Mouse (Mus musculus) kidney, postnatal 0 days (tissue): ENCODE measurements around the gene Cdsn. TPM values are rescaled to one million over a fixed set of nuclear protein-coding genes. Genes with fewer than 3 reads are reported as not detected.

Source experiments
- ATAC-seq: fragments of 200-750 bp; cut with Nextera tagmentation; replicated peaks from 2 replicates; pipeline ENCODE4 v1.8.0; 2017; ENCODE audit warnings: low read depth, moderate number of reproducible peaks, moderate TSS enrichment, moderate library complexity; ENCODE audit not compliant: low FRiP score
- DNase-seq: peaks from one replicate; pipeline ENCODE4 v3.0.0-alpha.2; 2016; ENCODE audit warnings: low spot score
- H3K27ac ChIP-seq: fragments of 300-500 bp; sonication (generic); 2 replicates; pipeline ENCODE4 v1.5.1; 2014; ENCODE audit warnings: mild to moderate bottlenecking
- H3K27me3 ChIP-seq: fragments of 300-500 bp; sonication (generic); 2 replicates; pipeline ENCODE4 v1.6.1; 2014; ENCODE audit warnings: low read length, mixed read lengths; ENCODE audit not compliant: insufficient read depth
- H3K36me3 ChIP-seq: fragments of 300-500 bp; sonication (generic); 2 replicates; pipeline ENCODE4 v1.6.1; 2014; ENCODE audit warnings: low read length, mixed read lengths; ENCODE audit not compliant: insufficient read depth
- H3K4me1 ChIP-seq: fragments of 300-500 bp; sonication (generic); replicated peaks from 2 replicates; pipeline ENCODE4 v1.6.1; 2014; ENCODE audit warnings: antibody characterized with exemption, low read length, mixed read lengths; ENCODE audit not compliant: insufficient read depth
- H3K4me2 ChIP-seq: fragments of 300-500 bp; sonication (generic); 2 replicates; pipeline ENCODE4 v1.6.1; 2014; ENCODE audit warnings: mild to moderate bottlenecking, low read length, moderate library complexity, mixed read lengths
- H3K4me3 ChIP-seq: fragments of 300-500 bp; sonication (generic); replicated peaks from 2 replicates; pipeline ENCODE4 v1.5.1; 2014; ENCODE audit warnings: low read depth, low read length
- H3K9ac ChIP-seq: fragments of 300-500 bp; sonication (generic); 2 replicates; pipeline ENCODE4 v1.6.1; 2014; ENCODE audit warnings: low read depth, low read length
- H3K9me3 ChIP-seq: fragments of 300-500 bp; sonication (generic); replicated peaks from 2 replicates; pipeline ENCODE4 v1.6.1; 2016; ENCODE audit warnings: low read length, inconsistent platforms, mixed read lengths
- CTCF ChIP-seq: IDR thresholded peaks from 2 replicates; pipeline ENCODE4 v1.5.1; 2016; ENCODE audit warnings: antibody characterized with exemption, low read depth, mild to moderate bottlenecking, moderate library complexity
- WGBS: fragments of 180-500 bp; shearing (Covaris S2); extraction: QIAGEN DNeasy Blood & Tissue Kit; methylation state at CpG from one replicate; pipeline ENCODE4 v1.1.7; 2014; 5-methylcytosine and 5-hydroxymethylcytosine counted together
- polyA plus RNA-seq: library from polyadenylated mRNA; unstranded; fragments of >200 nt; fragmentation: Nextera tagmentation; extraction: Ambion mirVana; gene quantifications from 2 replicates; pipeline ENCODE4 v1.2.1, GENCODE M21; 2015

Gene Cdsn
- polyA plus RNA-seq, 1 experiment from 2014 or later, result 0.18 TPM

DNA sequence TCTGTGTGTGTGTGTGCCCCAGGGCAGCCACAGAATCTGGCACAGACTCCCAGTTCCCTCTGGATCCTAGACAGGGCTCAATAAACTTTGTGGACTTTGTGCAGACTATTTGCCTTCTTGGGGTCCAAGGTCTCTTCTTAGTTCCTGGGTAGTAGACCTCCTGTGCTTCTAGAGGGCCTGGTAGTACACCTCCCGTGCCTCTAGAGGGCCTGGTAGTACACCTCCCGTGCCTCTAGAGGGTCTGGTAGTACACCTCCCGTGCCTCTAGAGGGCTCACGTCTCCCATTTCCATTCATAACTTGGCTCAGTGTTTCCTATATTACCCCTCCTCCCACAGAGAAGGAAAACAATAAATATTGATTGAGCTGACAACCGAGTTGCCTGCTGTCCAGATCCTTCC, 4.9 kb downstream of the Cdsn start:
- Histone ChIP-seq H3K9ac (no peak overlapping the region), H3K4me2 (no peak overlapping the region), H3K4me3 (no peak overlapping the region), H3K36me3 (no peaks in the 10 kb centered on the region), H3K27ac (no peak overlapping the region), H3K9me3 (no peaks in the 10 kb centered on the region), H3K27me3 (no peaks in the 10 kb centered on the region), H3K4me1 (no peaks in the 10 kb centered on the region)
- TF ChIP-seq CTCF, result peak; percentile 87
- ATAC-seq (no peak; the same call in 1 of the 2 replicates), DNase-seq (peak; percentile 83)
- 30% methylated on average over 5 of the region's 5 CpGs for WGBS

DNA sequence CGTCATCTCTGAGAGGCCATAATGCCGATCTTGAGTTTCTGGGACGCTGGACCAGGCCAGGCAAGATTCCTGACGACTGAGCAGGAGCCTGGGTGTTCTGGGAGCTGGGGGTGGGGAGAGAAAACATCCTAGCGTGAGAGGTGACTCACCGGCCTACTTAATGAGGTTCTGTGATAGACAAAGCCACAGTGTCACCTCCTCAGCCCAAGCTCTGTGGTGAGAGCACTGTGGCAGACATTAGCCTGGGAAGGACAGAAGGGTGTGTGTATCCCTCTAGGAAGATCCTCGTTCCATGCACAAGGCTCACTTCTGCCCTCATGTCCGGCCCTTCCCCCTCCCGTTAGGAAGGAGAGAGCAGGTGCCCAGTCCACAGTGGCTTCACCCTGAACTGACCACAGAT, 5.4 kb downstream of the Cdsn start:
- Histone ChIP-seq H3K4me3 (no peak overlapping the region), H3K27ac (no peak overlapping the region), H3K9me3 (no peaks in the 10 kb centered on the region), H3K27me3 (no peaks in the 10 kb centered on the region), H3K9ac (no peak overlapping the region), H3K36me3 (no peaks in the 10 kb centered on the region), H3K4me1 (no peaks in the 10 kb centered on the region), H3K4me2 (no peak overlapping the region)
- WGBS, result 61% methylated on average over 9 of the region's 9 CpGs
- DNase-seq, result no peak
- no peak for ATAC-seq
- no peak for TF ChIP-seq CTCF

DNA sequence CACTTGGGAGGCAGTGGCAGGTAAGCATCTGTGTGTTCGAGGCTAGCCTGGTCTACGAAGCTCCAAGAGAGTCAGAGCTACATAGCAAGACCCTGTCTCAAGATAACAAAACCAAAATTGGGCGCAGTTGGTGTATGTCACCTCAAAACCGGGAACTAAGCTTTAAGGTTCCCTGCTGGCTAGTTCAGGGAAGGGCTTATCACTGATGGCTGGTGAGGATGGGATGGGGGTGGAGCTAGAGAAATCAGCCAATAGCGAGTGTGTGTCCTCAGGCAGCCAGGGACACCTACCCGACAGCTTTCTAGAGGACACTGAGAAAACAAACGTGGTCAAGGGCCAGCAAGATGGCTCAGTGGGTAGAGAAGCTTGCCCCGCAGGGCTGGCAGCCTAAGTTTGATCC, 6.3 kb downstream of the Cdsn start:
- no peaks in the 10 kb centered on the region for H3K36me3 ChIP-seq
- no peak overlapping the region for H3K27ac ChIP-seq
- H3K4me1 ChIP-seq, result no peaks in the 10 kb centered on the region
- no peak overlapping the region for H3K4me3 ChIP-seq
- H3K27me3 ChIP-seq, result no peaks in the 10 kb centered on the region
- TF ChIP-seq CTCF, result no peak
- no peak overlapping the region for H3K4me2 ChIP-seq
- 63% methylated on average over 8 of the region's 8 CpGs for WGBS
- no peak overlapping the region for H3K9ac ChIP-seq
- ATAC-seq (no peak), DNase-seq (no peak)
- no peaks in the 10 kb centered on the region for H3K9me3 ChIP-seq

DNA sequence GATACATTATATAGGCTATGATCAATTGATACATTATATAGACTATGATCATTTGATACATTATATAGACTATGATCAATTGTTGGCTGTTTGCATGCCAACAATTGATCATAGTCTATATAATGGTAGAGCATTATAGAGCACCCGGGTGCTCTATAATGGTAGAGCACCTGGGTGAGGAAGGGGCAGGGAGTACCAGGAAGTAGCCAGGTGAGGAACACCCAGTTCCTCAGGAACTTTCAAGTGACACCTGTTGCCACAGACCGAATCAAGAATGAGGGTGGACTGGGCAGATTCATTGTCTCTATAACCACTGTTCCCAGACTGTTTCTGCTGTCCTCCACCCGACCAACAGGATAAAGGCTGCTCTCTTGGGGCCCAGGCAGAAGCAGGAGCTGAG, 15.2 kb downstream of the Cdsn start, which contains the start of gene 2300002M23Rik:
2300002M23Rik (plus strand) TSS at position 301 of the 400 bp plus-strand sequence.
- TF ChIP-seq CTCF, result no peak
- Histone ChIP-seq H3K4me3 (no peak within 1 kb of the TSS), H3K27ac (no peak within 1 kb of the TSS), H3K36me3 (no peaks in the 10 kb centered on the region), H3K9ac (no peak within 1 kb of the TSS), H3K4me2 (no peak within 1 kb of the TSS), H3K27me3 (peaks cover 6% of the 10 kb centered on the region; the same call in 1 of the 2 replicates), H3K4me1 (0 out of 2 replicates have a peak, but pooled peaks cover 4% of the 10 kb centered on the region), H3K9me3 (no peaks in the 10 kb centered on the region)
- DNase-seq (no peak), ATAC-seq (no peak)
- 58% methylated on average over 3 of the region's 3 CpGs for WGBS

DNA sequence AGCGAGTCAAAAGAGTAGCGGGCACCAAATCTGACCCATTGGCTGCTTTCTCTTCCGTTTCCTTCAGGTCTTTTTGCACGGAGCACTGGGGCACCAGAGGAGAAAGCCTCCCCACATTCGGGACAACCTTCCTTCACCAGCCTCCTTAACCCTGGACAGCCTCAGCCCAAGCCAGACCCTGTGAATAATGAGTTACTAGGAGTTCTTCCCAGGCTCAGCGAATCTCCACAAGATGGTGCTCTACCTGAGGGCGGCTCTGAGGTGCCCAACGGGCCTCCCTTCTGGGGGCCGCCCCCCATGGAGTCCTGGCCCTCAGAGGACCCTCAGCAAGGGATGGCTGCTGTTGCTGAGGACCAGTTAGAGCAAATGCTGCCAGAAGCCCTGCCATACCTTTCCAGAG, 15.8 kb downstream of the Cdsn start:
- H3K9me3 ChIP-seq, result no peaks in the 10 kb centered on the region
- H3K9ac ChIP-seq, result no peak overlapping the region
- H3K4me1 ChIP-seq, result 0 out of 2 replicates have a peak, but pooled peaks cover 4% of the 10 kb centered on the region
- no peak overlapping the region for H3K4me3 ChIP-seq
- no peaks in the 10 kb centered on the region for H3K36me3 ChIP-seq
- DNase-seq (no peak), ATAC-seq (no peak)
- 27% methylated on average over 9 of the region's 9 CpGs for WGBS
- peak; percentile 19; the same call in 1 of the 2 replicates for TF ChIP-seq CTCF
- H3K27me3 ChIP-seq, result peaks cover 6% of the 10 kb centered on the region; the same call in 1 of the 2 replicates
- H3K27ac ChIP-seq, result no peak overlapping the region
- no peak overlapping the region for H3K4me2 ChIP-seq

DNA sequence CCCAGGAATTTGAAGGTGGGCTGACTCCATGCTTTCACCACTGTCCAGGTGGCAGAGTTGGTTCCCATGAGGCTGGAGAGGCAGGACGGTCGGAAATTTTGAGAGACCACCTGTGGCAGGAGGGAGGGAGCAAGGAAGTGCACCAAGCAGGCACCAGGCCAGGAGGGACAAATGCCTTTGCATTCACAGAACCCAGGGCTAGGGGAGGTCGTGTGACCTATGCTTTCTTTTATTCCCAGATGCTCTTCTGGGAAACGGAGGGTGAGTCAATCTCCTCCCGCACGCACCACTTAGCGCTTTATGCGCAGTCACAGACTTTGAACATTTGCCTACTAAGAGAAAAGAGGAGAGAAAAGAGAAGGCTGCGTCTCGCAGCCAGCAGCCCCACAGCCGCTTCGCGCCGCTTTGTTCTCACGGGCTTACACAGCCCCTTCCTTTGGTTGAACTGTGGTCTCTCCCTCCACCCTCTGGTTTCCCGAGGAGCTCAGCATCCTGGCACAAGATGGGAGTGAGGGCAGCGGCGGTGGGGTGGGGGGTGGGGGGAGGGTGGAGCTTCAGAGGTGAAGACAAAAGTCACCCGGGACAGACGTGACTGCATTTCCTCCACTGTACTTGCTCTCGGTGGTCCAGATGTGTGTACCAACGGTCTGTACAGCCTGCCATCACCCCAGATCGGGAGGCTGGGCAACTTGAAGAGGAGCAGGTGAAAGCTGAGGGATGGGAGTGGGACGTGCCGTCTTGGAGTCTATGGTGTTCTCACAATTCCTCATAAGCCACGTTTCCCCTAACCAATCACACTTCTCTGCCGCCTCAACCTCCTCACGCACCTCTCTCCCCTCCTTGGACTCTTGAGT, 17.4 kb downstream of the Cdsn start:
- peaks cover 6% of the 10 kb centered on the region; the same call in 1 of the 2 replicates for H3K27me3 ChIP-seq
- H3K27ac ChIP-seq, result no peak overlapping the region
- no peaks in the 10 kb centered on the region for H3K36me3 ChIP-seq
- no peak for TF ChIP-seq CTCF
- H3K9me3 ChIP-seq, result no peaks in the 10 kb centered on the region
- ATAC-seq, result no peak
- DNase-seq, result peak; percentile 22
- WGBS, result 7% methylated on average over 28 of the region's 28 CpGs
- peak overlapping the region; percentile 50 for H3K4me2 ChIP-seq
- H3K9ac ChIP-seq, result peak overlapping the region; percentile 42; the same call in 1 of the 2 replicates
- H3K4me1 ChIP-seq, result 0 out of 2 replicates have a peak, but pooled peaks cover 4% of the 10 kb centered on the region
- 0 out of 2 replicates have a peak overlapping the region, but pooled peaks have one; percentile 9 for H3K4me3 ChIP-seq
